ENCODE assay signal across 7 mouse cellular contexts in genomic region chr6:90369725-90370553, GRCm38 (mm10). TPM values are rescaled to one million over a fixed set of nuclear protein-coding genes. Genes with fewer than 3 reads are reported as not detected.
A peak's percentile ranks its signal among the peaks of the same experiment; 100 is the strongest.
DNase-seq lines count a peak whose midpoint lies in the region; ATAC-seq and TF ChIP-seq lines count a peak whose summit lies in the region.

No protein-coding gene starts in this region.

- no peak for TF ChIP-seq CTCF in small intestine, adult 2 months (IDR thresholded peaks at IDR 0.05; ENCODE audit: extremely low read depth, insufficient read length, insufficient replicate concordance, low read depth, low read length)

- WGBS in forebrain, embryonic 11.5 days = under 1% methylated on average over 95 of the region's 98 CpGs
- under 1% methylated on average over 70 of the region's 98 CpGs for WGBS in hindbrain, embryonic 16.5 days
- under 1% methylated on average over 95 of the region's 98 CpGs for WGBS in small intestine, adult 2 months

- intact Hi-C loops in left cerebral cortex, postnatal 25 days (cut with DNase I) = loop anchor here (5.0 kb wide), 1 partner anchor 57 kb away; the partner anchor contains the start of gene Cfap100

- H3K9ac ChIP-seq in ES-E14 (ENCODE audit: insufficient read depth, low read depth, low read length, poor library complexity, severe bottlenecking) = peak overlapping the region; percentile 86
- H3K9ac ChIP-seq in forebrain, embryonic 11.5 days (ENCODE audit: low read length) = peak overlapping the region; percentile 76
- peak overlapping the region; percentile 92 for H3K9ac ChIP-seq in hindbrain, embryonic 16.5 days (ENCODE audit: low read depth, low read length)

- H3K4me1 ChIP-seq in ES-E14 (ENCODE audit: control insufficient read depth in 2 of 2, insufficient read depth in 2 of 2, low read length in 2 of 2, poor library complexity in 1 of 2) = peaks cover 3 to 9% of the 10 kb centered on the region in 2 experiments; a peak in 3 of 4 replicates
- H3K4me1 ChIP-seq in forebrain, embryonic 11.5 days (replicated peaks; ENCODE audit: control insufficient read depth, insufficient read depth, low read length) = 0 out of 2 replicates have a peak, but pooled peaks cover 5% of the 10 kb centered on the region
- H3K4me1 ChIP-seq in hindbrain, embryonic 16.5 days (ENCODE audit: control insufficient read depth, insufficient read depth, low read depth, low read length) = peaks cover 19% of the 10 kb centered on the region
- peaks cover 15% of the 10 kb centered on the region; the same call in 1 of the 2 replicates for H3K4me1 ChIP-seq in small intestine, adult 2 months (ENCODE audit: control insufficient read depth, insufficient read depth, insufficient read length, low read length)

- H3K27me3 ChIP-seq in forebrain, embryonic 11.5 days (ENCODE audit: control insufficient read depth, insufficient read depth, low read length) = no peaks in the 10 kb centered on the region
- H3K27me3 ChIP-seq in hindbrain, embryonic 16.5 days (replicated peaks; ENCODE audit: control insufficient read depth, insufficient read depth, low read length) = no peaks in the 10 kb centered on the region
- no peaks in the 10 kb centered on the region for H3K27me3 ChIP-seq in small intestine, adult 2 months (ENCODE audit: control insufficient read depth, insufficient read depth, low read length)

- peak; percentile 69 for ATAC-seq in forebrain, embryonic 11.5 days (replicated peaks; ENCODE audit: low FRiP score)
- ATAC-seq in hindbrain, embryonic 16.5 days = peak; percentile 83
- peak; percentile 18 for ATAC-seq in megakaryocyte progenitor cell, adult 5-6 weeks (replicated peaks; ENCODE audit: poor library complexity)

- peak; percentile 22 for DNase-seq in ES-E14 (ENCODE audit: low read depth, low spot score)
- DNase-seq in adrenal gland, postnatal 36 days = peak; percentile 43 to 57
- DNase-seq in forebrain, embryonic 11.5 days (ENCODE audit: low spot score) = peak; percentile 72
- DNase-seq in left cerebral cortex, postnatal 25 days (ENCODE audit: low spot score in 2 of 2) = peak; percentile 42 to 51

- peak overlapping the region; percentile 70 to 91 for H3K4me3 ChIP-seq in ES-E14 (ENCODE audit: insufficient read depth in 1 of 2, low read depth in 1 of 2, low read length in 2 of 2, poor library complexity in 1 of 2, severe bottlenecking in 1 of 2)
- peak overlapping the region; percentile 87 for H3K4me3 ChIP-seq in forebrain, embryonic 11.5 days (ENCODE audit: low read depth, low read length)
- H3K4me3 ChIP-seq in hindbrain, embryonic 16.5 days (ENCODE audit: low read length) = peak overlapping the region; percentile 91
- H3K4me3 ChIP-seq in small intestine, adult 2 months (ENCODE audit: low read depth, low read length) = peak overlapping the region; percentile 76

- peak overlapping the region; percentile 77 for H3K4me2 ChIP-seq in forebrain, embryonic 11.5 days (ENCODE audit: low read depth, low read length, severe bottlenecking)
- H3K4me2 ChIP-seq in hindbrain, embryonic 16.5 days (ENCODE audit: low read length) = peak overlapping the region; percentile 89

- in situ Hi-C loops in ES-E14 (cut with MboI; ENCODE audit: low sequenced_read_pairs in 2 of 2, unreplicated experiment in 2 of 2) = no loop called here

- TF ChIP-seq POLR2A in small intestine, adult 2 months (IDR thresholded peaks at IDR 0.05; ENCODE audit: low read depth, low read length) = no peak

- H3K36me3 ChIP-seq in ES-E14 (ENCODE audit: control insufficient read depth, insufficient read depth, low read length, poor library complexity, severe bottlenecking) = peaks cover 11% of the 10 kb centered on the region
- no peaks in the 10 kb centered on the region; the same call in 1 of the 2 replicates for H3K36me3 ChIP-seq in forebrain, embryonic 11.5 days (ENCODE audit: control insufficient read depth, insufficient read depth, low read length)
- H3K36me3 ChIP-seq in hindbrain, embryonic 16.5 days (ENCODE audit: control insufficient read depth, insufficient read depth, low read length) = peaks cover 13% of the 10 kb centered on the region
- peaks cover 17% of the 10 kb centered on the region for H3K36me3 ChIP-seq in small intestine, adult 2 months (ENCODE audit: control insufficient read depth, insufficient read depth, low read length)

- no peak overlapping the region for H3K27ac ChIP-seq in ES-E14 (ENCODE audit: insufficient read depth, low read depth, low read length, poor library complexity, severe bottlenecking)
- H3K27ac ChIP-seq in forebrain, embryonic 11.5 days (ENCODE audit: low read depth, low read length) = peak overlapping the region; percentile 60; the same call in 1 of the 2 replicates
- H3K27ac ChIP-seq in hindbrain, embryonic 16.5 days (ENCODE audit: low read depth, low read length) = peak overlapping the region; percentile 90
- H3K27ac ChIP-seq in small intestine, adult 2 months (ENCODE audit: insufficient read depth, low read depth, low read length) = 0 out of 2 replicates have a peak overlapping the region, but pooled peaks have one; percentile 10

- H3K9me3 ChIP-seq in ES-E14 (ENCODE audit: control insufficient read depth, insufficient read depth, low read depth, low read length) = no peaks in the 10 kb centered on the region
- H3K9me3 ChIP-seq in forebrain, embryonic 11.5 days (ENCODE audit: control insufficient read depth, low read length) = no peaks in the 10 kb centered on the region
- H3K9me3 ChIP-seq in hindbrain, embryonic 16.5 days (ENCODE audit: control insufficient read depth, low read length) = no peaks in the 10 kb centered on the region

TF ChIP-seq in ES-E14, 5 proteins besides CTCF, POLR2A, EP300 and RAD21:
- TF ChIP-seq HCFC1 (IDR thresholded peaks at IDR 0.05; ENCODE audit: borderline replicate concordance, insufficient read depth, low read length) (no peak), CHD2 (IDR thresholded peaks at IDR 0.05; ENCODE audit: low read depth, low read length) (no peak), ZC3H11A (IDR thresholded peaks at IDR 0.05; ENCODE audit: borderline replicate concordance, low read depth, low read length) (no peak), MAFK (IDR thresholded peaks at IDR 0.05; ENCODE audit: insufficient read depth, low read depth, low read length) (no peak)

RNA-seq across cellular contexts. Expression of gene Zxdc, which starts 0.6 kb away (rescaled TPM):
- total RNA-seq in ES-E14 (2012; rRNA removed) = 10.6 and 12.0 TPM in 2 replicates
- 10 to 100 TPM; 25.1 to 33.2 TPM for total RNA-seq in adrenal gland, postnatal 36 days (2021)
- polyA plus RNA-seq in forebrain, embryonic 11.5 days (2014; fragmentation: Nextera tagmentation; extraction: Ambion mirVana) = 10.0 and 11.3 TPM in 2 replicates
- polyA plus RNA-seq in hindbrain, embryonic 16.5 days (2015; fragmentation: Nextera tagmentation; extraction: Ambion mirVana) = 7.7 and 9.7 TPM in 2 replicates
- 10 to 100 TPM; 27.2 to 29.9 TPM for total RNA-seq in left cerebral cortex, postnatal 25 days (2021)
- 11.1 and 11.8 TPM in 2 replicates for total RNA-seq in megakaryocyte progenitor cell, adult 5-6 weeks (2015)
- 8.7 and 9.6 TPM in 2 replicates for total RNA-seq in megakaryocyte progenitor cell, adult 5-6 weeks (2017)
- polyA plus RNA-seq in small intestine, adult 2 months (2012; rRNA removed) = 14.5 and 26.8 TPM in 2 replicates

RNA-seq across cellular contexts. Expression of gene Uroc1, which starts 36.9 kb away (rescaled TPM):
- 0.09 TPM in 1 of 2 replicates, not detected in the other for total RNA-seq in ES-E14 (2012; rRNA removed)
- under 1 TPM; 0.20 to 0.53 TPM for total RNA-seq in adrenal gland, postnatal 36 days (2021)
- polyA plus RNA-seq in forebrain, embryonic 11.5 days (2014; fragmentation: Nextera tagmentation; extraction: Ambion mirVana) = not detected in 2 replicates
- polyA plus RNA-seq in hindbrain, embryonic 16.5 days (2015; fragmentation: Nextera tagmentation; extraction: Ambion mirVana) = 0.04 TPM in 1 of 2 replicates, not detected in the other
- total RNA-seq in left cerebral cortex, postnatal 25 days (2021) = not detected
- not detected in 2 replicates for total RNA-seq in megakaryocyte progenitor cell, adult 5-6 weeks (2015)
- not detected in 2 replicates for total RNA-seq in megakaryocyte progenitor cell, adult 5-6 weeks (2017)
- polyA plus RNA-seq in small intestine, adult 2 months (2012; rRNA removed) = not detected in 2 replicates

RNA-seq across cellular contexts. Expression of gene Chst13, which starts 45.0 kb away (rescaled TPM):
- total RNA-seq in ES-E14 (2012; rRNA removed) = 0.54 and 0.74 TPM in 2 replicates
- under 1 TPM in 1 of 2 experiments, not detected in 1; 0.17 TPM for total RNA-seq in adrenal gland, postnatal 36 days (2021)
- polyA plus RNA-seq in forebrain, embryonic 11.5 days (2014; fragmentation: Nextera tagmentation; extraction: Ambion mirVana) = 0.15 TPM in 1 of 2 replicates, not detected in the other
- polyA plus RNA-seq in hindbrain, embryonic 16.5 days (2015; fragmentation: Nextera tagmentation; extraction: Ambion mirVana) = 0.19 and 0.24 TPM in 2 replicates
- not detected for total RNA-seq in left cerebral cortex, postnatal 25 days (2021)
- 17.3 and 20.7 TPM in 2 replicates for total RNA-seq in megakaryocyte progenitor cell, adult 5-6 weeks (2015)
- total RNA-seq in megakaryocyte progenitor cell, adult 5-6 weeks (2017) = 10.9 and 11.3 TPM in 2 replicates
- 0.09 and 0.52 TPM in 2 replicates for polyA plus RNA-seq in small intestine, adult 2 months (2012; rRNA removed)

RNA-seq across cellular contexts. Expression of gene Cfap100, which starts 58.7 kb away (rescaled TPM):
- total RNA-seq in ES-E14 (2012; rRNA removed) = 0.98 and 1.0 TPM in 2 replicates
- total RNA-seq in adrenal gland, postnatal 36 days (2021) = 1 to 10 TPM in 1 of 2 experiments, under 1 TPM in 1; 0.46 to 1.2 TPM
- polyA plus RNA-seq in forebrain, embryonic 11.5 days (2014; fragmentation: Nextera tagmentation; extraction: Ambion mirVana) = 1.2 and 1.8 TPM in 2 replicates
- polyA plus RNA-seq in hindbrain, embryonic 16.5 days (2015; fragmentation: Nextera tagmentation; extraction: Ambion mirVana) = 7.5 and 10.3 TPM in 2 replicates
- 1 to 10 TPM; 3.8 to 3.9 TPM for total RNA-seq in left cerebral cortex, postnatal 25 days (2021)
- not detected in 2 replicates for total RNA-seq in megakaryocyte progenitor cell, adult 5-6 weeks (2015)
- not detected in 2 replicates for total RNA-seq in megakaryocyte progenitor cell, adult 5-6 weeks (2017)
- polyA plus RNA-seq in small intestine, adult 2 months (2012; rRNA removed) = not detected in 2 replicates

Comparison
In these comparisons a context has a peak if more than half of its experiments do, and no peak if none do; other contexts are left out.
1. DNase-seq: peak in every context shown above with its lines; median percentile 72 in forebrain, embryonic 11.5 days; 50 in adrenal gland, postnatal 36 days; 46 in left cerebral cortex, postnatal 25 days; 22 in ES-E14.
2. ATAC-seq: peak in every context shown above with its lines; median percentile 83 in hindbrain, embryonic 16.5 days; 69 in forebrain, embryonic 11.5 days; 18 in megakaryocyte progenitor cell, adult 5-6 weeks.